Mouse (Mus musculus) urinary bladder, adult 2 months (tissue): Measurements from ENCODE around the gene Med12. TPM values are rescaled to one million over a fixed set of nuclear protein-coding genes. Genes with fewer than 3 reads are reported as not detected.

Experiments used
- DNase-seq: peaks from one replicate; pipeline ENCODE4 v3.0.0; 2022; ENCODE audit warnings: low spot score
- polyA plus RNA-seq: library from polyadenylated mRNA; depleted of rRNA; stranded (reverse); fragments of >200 nt; gene quantifications from 2 replicates; pipeline ENCODE4 v1.2.3, GENCODE M21; 2012; rRNA removed

The Med12 gene
- polyA plus RNA-seq: 39.9 and 53.7 TPM in 2 replicates

- DNase-seq: peak; percentile 63
These were observed at the start of gene Med12 for GRCm38 (mm10) chrX:101273875-101274738. Gene Med12 (plus strand): TSS chrX:101274030.

GRCm38 (mm10) chrX:101245011-101245410 is 28.8 kb upstream of the Med12 start:
- DNase-seq: no peak

GRCm38 (mm10) chrX:101253952-101254729 is 19.7 kb upstream of the Med12 start, which contains the start of gene Foxo4:
Gene Foxo4 (plus strand): TSS chrX:101254528.
- peak; percentile 57 for DNase-seq

GRCm38 (mm10) chrX:101254740-101255139 is 19.1 kb upstream of the Med12 start:
- DNase-seq: no peak

GRCm38 (mm10) chrX:101256603-101257002 is 17.2 kb upstream of the Med12 start:
- DNase-seq: no peak

- DNase-seq: no peak
These were observed 13.1 kb upstream of the Med12 start for GRCm38 (mm10) chrX:101260441-101261325.

- DNase-seq: no peak
These were observed 9.9 kb upstream of the Med12 start, which contains the start of gene Gm614 for GRCm38 (mm10) chrX:101263892-101264291. Gene Gm614 (minus strand): TSS chrX:101263992.

GRCm38 (mm10) chrX:101266631-101267030 is 7.2 kb upstream of the Med12 start:
- DNase-seq: no peak

- DNase-seq: no peak
These were observed 5.6 kb upstream of the Med12 start, which contains the start of gene Il2rg for GRCm38 (mm10) chrX:101268025-101268754. Gene Il2rg (minus strand): TSS chrX:101268255.

GRCm38 (mm10) chrX:101268755-101269124 is 5.1 kb upstream of the Med12 start, which contains the start of gene Gm20489:
Gene Gm20489 (minus strand): TSS chrX:101269023.
- no peak for DNase-seq

- DNase-seq: no peak
These were observed 420 bp upstream of the Med12 start for GRCm38 (mm10) chrX:101273410-101273809.

GRCm38 (mm10) chrX:101282813-101283212 is 9.0 kb downstream of the Med12 start:
- no peak for DNase-seq

GRCm38 (mm10) chrX:101285534-101285933 is 11.7 kb downstream of the Med12 start:
- no peak for DNase-seq

GRCm38 (mm10) chrX:101285953-101286670 is 12.3 kb downstream of the Med12 start:
- no peak for DNase-seq

- no peak for DNase-seq
These were observed 13.7 kb downstream of the Med12 start for GRCm38 (mm10) chrX:101287543-101287942.

- no peak for DNase-seq
These were observed 14.6 kb downstream of the Med12 start for GRCm38 (mm10) chrX:101288432-101288831.

- DNase-seq: no peak
These were observed 15.2 kb downstream of the Med12 start for GRCm38 (mm10) chrX:101289037-101289436.

GRCm38 (mm10) chrX:101290111-101290510 is 16.3 kb downstream of the Med12 start:
- no peak for DNase-seq

- no peak for DNase-seq
These were observed 25.2 kb downstream of the Med12 start, which contains the start of gene Nlgn3 for GRCm38 (mm10) chrX:101299055-101299454. Gene Nlgn3 (plus strand): TSS chrX:101299168.
